Mouse (Mus musculus) limb, embryonic 14.5 days (tissue): ENCODE measurements around the gene Sult5a1. TPM values are rescaled to one million over a fixed set of nuclear protein-coding genes. Genes with fewer than 3 reads are reported as not detected.
A peak's percentile ranks its signal among the peaks of the same experiment; 100 is the strongest.

Experiments
- ATAC-seq: fragments of 200-750 bp; cut with Nextera tagmentation; 2 replicates; pipeline ENCODE4 v1.8.0; 2017; ENCODE audit warnings: low read depth, moderate number of reproducible peaks, moderate TSS enrichment; ENCODE audit not compliant: low FRiP score
- DNase-seq: peaks from one replicate; pipeline ENCODE4 v3.0.0-alpha.2; 2015; ENCODE audit warnings: low spot score
- H3K27ac ChIP-seq: fragments of 300-500 bp; sonication (generic); replicated peaks from 2 replicates; pipeline ENCODE4 v1.5.1; 2014; ENCODE audit warnings: low read depth, mild to moderate bottlenecking, low read length, moderate library complexity, mixed read lengths
- H3K27me3 ChIP-seq: fragments of 300-500 bp; sonication (generic); 2 replicates; pipeline ENCODE4 v1.6.1; 2014; ENCODE audit warnings: low read length, mixed read lengths; ENCODE audit not compliant: control insufficient read depth, insufficient read depth
- H3K36me3 ChIP-seq: fragments of 300-500 bp; sonication (generic); 2 replicates; pipeline ENCODE4 v1.6.1; 2014; ENCODE audit warnings: mild to moderate bottlenecking, low read length, moderate library complexity, mixed read lengths; ENCODE audit not compliant: control insufficient read depth, insufficient read depth
- H3K4me1 ChIP-seq: fragments of 300-500 bp; sonication (generic); 2 replicates; pipeline ENCODE4 v1.6.1; 2014; ENCODE audit warnings: antibody characterized with exemption, low read length, mixed read lengths; ENCODE audit not compliant: control insufficient read depth, insufficient read depth
- H3K4me2 ChIP-seq: fragments of 300-500 bp; sonication (generic); replicated peaks from 2 replicates; pipeline ENCODE4 v1.6.1; 2014; ENCODE audit warnings: low read depth, mild to moderate bottlenecking, low read length, moderate library complexity; ENCODE audit not compliant: severe bottlenecking
- H3K4me3 ChIP-seq: fragments of 300-500 bp; sonication (generic); replicated peaks from 2 replicates; pipeline ENCODE4 v1.5.1; 2014; ENCODE audit warnings: low read length
- H3K9ac ChIP-seq: fragments of 300-500 bp; sonication (generic); 2 replicates; pipeline ENCODE4 v1.6.1; 2014; ENCODE audit warnings: mild to moderate bottlenecking, low read depth, low read length, moderate library complexity; ENCODE audit not compliant: severe bottlenecking
- H3K9me3 ChIP-seq: fragments of 300-500 bp; sonication (generic); 2 replicates; pipeline ENCODE4 v1.6.1; 2016; ENCODE audit warnings: low read length; ENCODE audit not compliant: control insufficient read depth
- POLR2A ChIP-seq: fragments of 200-500 bp; IDR thresholded peaks from 2 replicates; pipeline ENCODE4 v1.8.0; 2012; ENCODE audit warnings: inconsistent platforms, mild to moderate bottlenecking, moderate library complexity, borderline replicate concordance; ENCODE audit not compliant: insufficient read depth, insufficient read length; ENCODE audit errors: extremely low read depth
- WGBS: fragments of 180-500 bp; shearing (Covaris S2); extraction: QIAGEN DNeasy Blood & Tissue Kit; methylation state at CpG from one replicate; pipeline ENCODE4 v1.1.7; 2014; 5-methylcytosine and 5-hydroxymethylcytosine counted together
- polyA plus RNA-seq, 2 experiments: library from polyadenylated mRNA; depleted of rRNA in 1 of 2; stranded (reverse) in 1 of 2; unstranded in 1 of 2; fragments of >200 nt; fragmentation: Nextera tagmentation in 1 of 2; extraction: Ambion mirVana in 1 of 2; gene quantifications; 2 replicates each; pipeline versions ENCODE4 v1.2.1 to v1.2.3; 2012 to 2014

The Sult5a1 gene
- polyA plus RNA-seq, 2 experiments: 31.7 to 43.7 TPM

GRCm38 (mm10) chr8:123146390-123146789, 11.7 kb downstream of the Sult5a1 start:
- DNase-seq: no peak

GRCm38 (mm10) chr8:123145279-123145678, 12.8 kb downstream of the Sult5a1 start:
- no peak overlapping the region for H3K4me2 ChIP-seq
- H3K27me3 ChIP-seq: no peaks in the 10 kb centered on the region
- H3K4me1 ChIP-seq: peaks cover 9% of the 10 kb centered on the region
- no peak overlapping the region for H3K9ac ChIP-seq
- TF ChIP-seq POLR2A: no peak
- ATAC-seq (no peak), DNase-seq (peak; percentile 48)
- WGBS: 52% methylated on average over 6 of the region's 6 CpGs
- H3K9me3 ChIP-seq: no peaks in the 10 kb centered on the region
- no peaks in the 10 kb centered on the region for H3K36me3 ChIP-seq
- H3K27ac ChIP-seq: no peak overlapping the region
- no peak overlapping the region for H3K4me3 ChIP-seq

More at GRCm38 (mm10) chr8:123146390-123146789, 11.7 kb downstream of the Sult5a1 start:
- no peak for ATAC-seq
- Histone ChIP-seq H3K9me3 (no peaks in the 10 kb centered on the region), H3K27ac (no peak overlapping the region), H3K4me1 (peaks cover 9% of the 10 kb centered on the region), H3K27me3 (no peaks in the 10 kb centered on the region), H3K4me3 (no peak overlapping the region), H3K9ac (no peak overlapping the region), H3K36me3 (no peaks in the 10 kb centered on the region), H3K4me2 (no peak overlapping the region)
- WGBS: 82% methylated on average over 7 of the region's 7 CpGs
- TF ChIP-seq POLR2A: no peak

GRCm38 (mm10) chr8:123141741-123142462, 16.2 kb downstream of the Sult5a1 start:
- no peak overlapping the region for H3K9ac ChIP-seq
- no peak overlapping the region for H3K4me2 ChIP-seq
- TF ChIP-seq POLR2A: no peak
- H3K27me3 ChIP-seq: no peaks in the 10 kb centered on the region
- DNase-seq (peak; percentile 95), ATAC-seq (peak; percentile 36)
- H3K27ac ChIP-seq: peak overlapping the region; percentile 70
- H3K9me3 ChIP-seq: no peaks in the 10 kb centered on the region
- WGBS: 54% methylated on average over 14 of the region's 14 CpGs
- H3K36me3 ChIP-seq: no peaks in the 10 kb centered on the region
- H3K4me1 ChIP-seq: peaks cover 27% of the 10 kb centered on the region
- H3K4me3 ChIP-seq: no peak overlapping the region

- Histone ChIP-seq H3K4me2 (no peak overlapping the region), H3K9ac (no peak overlapping the region), H3K27me3 (no peaks in the 10 kb centered on the region), H3K27ac (no peak overlapping the region), H3K4me3 (no peak overlapping the region), H3K4me1 (peaks cover 28% of the 10 kb centered on the region), H3K9me3 (no peaks in the 10 kb centered on the region), H3K36me3 (no peaks in the 10 kb centered on the region)
- no peak for TF ChIP-seq POLR2A
- DNase-seq (no peak), ATAC-seq (no peak)
- WGBS: 37% methylated on average over 4 of the region's 4 CpGs
Observed at GRCm38 (mm10) chr8:123138741-123139140, 19.4 kb downstream of the Sult5a1 start.

- H3K4me1 ChIP-seq: peaks cover 28% of the 10 kb centered on the region
- peak; percentile 93 for DNase-seq
- no peak for TF ChIP-seq POLR2A
Observed at GRCm38 (mm10) chr8:123137645-123138077, 20.5 kb downstream of the Sult5a1 start.

More at GRCm38 (mm10) chr8:123137645-123138077, 20.5 kb downstream of the Sult5a1 start:
- ATAC-seq: peak; percentile 89
- H3K4me2 ChIP-seq: no peak overlapping the region
- WGBS: 5% methylated on average over 2 of the region's 2 CpGs
- peak overlapping the region; percentile 80 for H3K27ac ChIP-seq
- H3K9ac ChIP-seq: peak overlapping the region; percentile 32; the same call in 1 of the 2 replicates
- H3K36me3 ChIP-seq: no peaks in the 10 kb centered on the region
- no peak overlapping the region for H3K4me3 ChIP-seq
- H3K27me3 ChIP-seq: no peaks in the 10 kb centered on the region
- no peaks in the 10 kb centered on the region for H3K9me3 ChIP-seq
